Comparison of ENCODE assay signal across 7 mouse cellular contexts in the genomic region with DNA sequence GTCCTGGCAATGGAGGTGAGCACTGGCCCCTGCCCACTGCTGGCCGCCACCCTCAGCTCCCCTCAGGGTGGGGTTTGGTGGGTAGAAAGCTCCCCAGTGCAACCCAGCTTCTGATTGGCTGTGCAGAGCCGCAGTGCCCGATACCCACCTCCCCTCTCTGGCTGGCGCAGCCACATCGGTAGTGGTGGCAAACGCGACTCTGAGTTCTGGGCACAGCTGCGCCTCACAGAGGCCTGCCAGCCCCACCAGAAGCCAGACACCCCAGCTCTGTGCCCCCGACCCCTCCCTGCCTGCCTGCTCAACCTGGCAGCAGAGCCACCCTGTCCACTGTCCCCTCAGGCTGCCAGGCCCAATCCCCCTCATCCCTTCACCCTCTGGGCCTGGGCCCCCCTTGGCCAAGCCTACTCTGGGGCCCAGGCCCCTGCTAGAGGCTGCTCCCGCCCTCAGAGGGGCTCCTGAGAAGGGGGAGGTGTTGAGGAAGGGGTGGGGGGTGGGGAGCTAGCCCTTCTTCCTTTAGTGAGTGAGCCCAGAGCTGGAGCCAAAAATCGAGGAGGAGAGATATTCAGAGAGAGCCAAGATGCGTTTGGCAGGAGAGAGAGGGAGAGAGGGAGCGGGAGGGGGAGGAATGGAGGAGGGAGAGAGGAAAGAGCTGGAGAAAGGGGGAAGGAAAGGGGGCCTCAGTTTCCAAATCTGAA. TPM values are rescaled to one million over a fixed set of nuclear protein-coding genes. Genes with fewer than 3 reads are reported as not detected.
A peak's percentile ranks its signal among the peaks of the same experiment; 100 is the strongest.
DNase-seq lines count a peak whose midpoint lies in the region; ATAC-seq lines count a peak whose summit lies in the region.

No protein-coding gene starts in this region.

- peaks cover 97% of the 10 kb centered on the region for H3K4me1 ChIP-seq in embryonic facial prominence, embryonic 15.5 days
- peaks cover 8% of the 10 kb centered on the region; the same call in 1 of the 2 replicates for H3K4me1 ChIP-seq in midbrain, embryonic 14.5 days (ENCODE audit: control insufficient read depth, insufficient read depth, low read length)

- H3K27me3 ChIP-seq in embryonic facial prominence, embryonic 15.5 days: peaks cover 13% of the 10 kb centered on the region; the same call in 1 of the 2 replicates
- peaks cover 84% of the 10 kb centered on the region for H3K27me3 ChIP-seq in midbrain, embryonic 14.5 days (ENCODE audit: control insufficient read depth, insufficient read depth, low read length)

- 41% methylated on average over 13 of the region's 13 CpGs for WGBS in embryonic facial prominence, embryonic 15.5 days
- WGBS in midbrain, embryonic 14.5 days: 48% methylated on average over 13 of the region's 13 CpGs

- H3K36me3 ChIP-seq in embryonic facial prominence, embryonic 15.5 days: peaks cover 12% of the 10 kb centered on the region; the same call in 1 of the 2 replicates
- 0 out of 2 replicates have a peak, but pooled peaks cover 3% of the 10 kb centered on the region for H3K36me3 ChIP-seq in midbrain, embryonic 14.5 days (ENCODE audit: control insufficient read depth, insufficient read depth, low read length)

- peak; percentile 79 for DNase-seq in right cerebral cortex, adult 18-20 months
- no peak for DNase-seq in right cerebral cortex, adult 2 months (ENCODE audit: low spot score in 2 of 2)
- peak; percentile 55 to 72 for DNase-seq in heart, postnatal 14 days
- DNase-seq in midbrain, embryonic 14.5 days: peak; percentile 72
- DNase-seq in thymus, postnatal 36 days: no peak
- DNase-seq in B cell, adult 2 months: no peak

- H3K4me2 ChIP-seq in embryonic facial prominence, embryonic 15.5 days (replicated peaks): peak overlapping the region; percentile 45
- peak overlapping the region; percentile 21; the same call in 1 of the 2 replicates for H3K4me2 ChIP-seq in midbrain, embryonic 14.5 days (ENCODE audit: low read length)

- peak; percentile 75 for ATAC-seq in embryonic facial prominence, embryonic 15.5 days (ENCODE audit: insufficient number of reproducible peaks, low FRiP score, low TSS enrichment, low read depth)
- ATAC-seq in midbrain, embryonic 14.5 days (ENCODE audit: low FRiP score, low TSS enrichment): peak; percentile 78

- intact Hi-C loops in heart, postnatal 14 days (cut with DNase I): no loop called here

- no peaks in the 10 kb centered on the region for H3K9me3 ChIP-seq in embryonic facial prominence, embryonic 15.5 days (replicated peaks)
- H3K9me3 ChIP-seq in midbrain, embryonic 14.5 days (ENCODE audit: control insufficient read depth, low read length): no peaks in the 10 kb centered on the region

- peak overlapping the region; percentile 20 for H3K4me3 ChIP-seq in embryonic facial prominence, embryonic 15.5 days (replicated peaks)
- H3K4me3 ChIP-seq in midbrain, embryonic 14.5 days (replicated peaks; ENCODE audit: low read depth, low read length): no peak overlapping the region

- H3K9ac ChIP-seq in embryonic facial prominence, embryonic 15.5 days: peak overlapping the region; percentile 2; the same call in 1 of the 2 replicates
- H3K9ac ChIP-seq in midbrain, embryonic 14.5 days (replicated peaks; ENCODE audit: low read length): no peak overlapping the region

- peak overlapping the region; percentile 85 for H3K27ac ChIP-seq in embryonic facial prominence, embryonic 15.5 days (replicated peaks)
- peak overlapping the region; percentile 76 for H3K27ac ChIP-seq in midbrain, embryonic 14.5 days (replicated peaks; ENCODE audit: low read depth, low read length)

RNA-seq across cellular contexts. Expression of a gene that starts 6.2 kb away (rescaled TPM):
- polyA plus RNA-seq in embryonic facial prominence, embryonic 15.5 days (2015; fragmentation: Nextera tagmentation; extraction: Ambion mirVana): 61.4 and 62.0 TPM in 2 replicates
- total RNA-seq in heart, postnatal 14 days (2021): 100 to 1,000 TPM; 276 to 280 TPM
- 45.9 and 49.8 TPM in 2 replicates for polyA plus RNA-seq in midbrain, embryonic 14.5 days (2014; fragmentation: Nextera tagmentation; extraction: Ambion mirVana)

RNA-seq across cellular contexts. Expression of a gene that starts 28.7 kb away (rescaled TPM):
- 8.4 and 8.9 TPM in 2 replicates for polyA plus RNA-seq in embryonic facial prominence, embryonic 15.5 days (2015; fragmentation: Nextera tagmentation; extraction: Ambion mirVana)
- total RNA-seq in heart, postnatal 14 days (2021): 1 to 10 TPM; 6.1 to 6.4 TPM
- polyA plus RNA-seq in midbrain, embryonic 14.5 days (2014; fragmentation: Nextera tagmentation; extraction: Ambion mirVana): 9.9 and 12.7 TPM in 2 replicates

RNA-seq across cellular contexts. Expression of a gene that starts 37.4 kb away (rescaled TPM):
- 46.5 TPM in 2 replicates for polyA plus RNA-seq in embryonic facial prominence, embryonic 15.5 days (2015; fragmentation: Nextera tagmentation; extraction: Ambion mirVana)
- 10 to 100 TPM; 23.0 to 25.0 TPM for total RNA-seq in heart, postnatal 14 days (2021)
- polyA plus RNA-seq in midbrain, embryonic 14.5 days (2014; fragmentation: Nextera tagmentation; extraction: Ambion mirVana): 32.7 and 35.8 TPM in 2 replicates

RNA-seq across cellular contexts. Expression of a gene that starts 46.5 kb away (rescaled TPM):
- 104 and 110 TPM in 2 replicates for polyA plus RNA-seq in embryonic facial prominence, embryonic 15.5 days (2015; fragmentation: Nextera tagmentation; extraction: Ambion mirVana)
- 10 to 100 TPM; 78.9 to 79.9 TPM for total RNA-seq in heart, postnatal 14 days (2021)
- 83.4 and 84.3 TPM in 2 replicates for polyA plus RNA-seq in midbrain, embryonic 14.5 days (2014; fragmentation: Nextera tagmentation; extraction: Ambion mirVana)

RNA-seq across cellular contexts. Expression of a gene that starts 52.8 kb away (rescaled TPM):
- 975 and 998 TPM in 2 replicates for polyA plus RNA-seq in embryonic facial prominence, embryonic 15.5 days (2015; fragmentation: Nextera tagmentation; extraction: Ambion mirVana)
- total RNA-seq in heart, postnatal 14 days (2021): 100 to 1,000 TPM; 262 to 331 TPM
- polyA plus RNA-seq in midbrain, embryonic 14.5 days (2014; fragmentation: Nextera tagmentation; extraction: Ambion mirVana): 434 and 525 TPM in 2 replicates

Comparison
In these comparisons a context has a peak if more than half of its experiments do, and no peak if none do; other contexts are left out.
1. DNase-seq: peak in right cerebral cortex, adult 18-20 months (single experiment), heart, postnatal 14 days (2 of 2) and midbrain, embryonic 14.5 days (single experiment); none in right cerebral cortex, adult 2 months (0 of 2), thymus, postnatal 36 days (0 of 2) and B cell, adult 2 months (0 of 2).